Mouse (Mus musculus) CH12.LX (cell line): ENCODE measurements at regions not wholly inside any gene's neighbourhood (a gene's known extent, or its start where the extent isn't known, plus 50 kb on each side); places are given as distances from the start of the nearest gene placed in this dataset.

ENCODE experiments used
- CHD1 ChIP-seq: IDR thresholded peaks from 2 replicates; pipeline ENCODE4 v1.6.1; 2012; ENCODE audit warnings: low read depth, low read length, improper control_type of control experiment, inconsistent platforms
- CTCF ChIP-seq, 2 experiments: IDR thresholded peaks in 1 of 2; conservative IDR thresholded peaks in 1 of 2; 2 replicates each; pipeline ENCODE4 v1.5.1; 2011 to 2012; ENCODE audit warnings: low read depth in 2 of 2, low read length in 2 of 2, improper control_type of control experiment in 1 of 2, inconsistent platforms in 1 of 2, mild to moderate bottlenecking in 1 of 2, moderate library complexity in 1 of 2
- E2F4 ChIP-seq: IDR thresholded peaks from 2 replicates; pipeline ENCODE4 v1.6.1; 2011; ENCODE audit warnings: low read depth, low read length, improper control_type of control experiment; ENCODE audit not compliant: insufficient replicate concordance
- MAFK ChIP-seq: IDR thresholded peaks from 2 replicates; pipeline ENCODE4 v1.6.1; 2011; ENCODE audit warnings: low read length, improper control_type of control experiment; ENCODE audit not compliant: insufficient replicate concordance
- MAX ChIP-seq: IDR thresholded peaks from 2 replicates; pipeline ENCODE4 v1.6.1; 2011; ENCODE audit warnings: low read length, improper control_type of control experiment
- POLR2A ChIP-seq: IDR thresholded peaks from 2 replicates; pipeline ENCODE4 v1.6.1; 2011; ENCODE audit warnings: low read depth, mild to moderate bottlenecking, improper control_type of control experiment, low read length
- RAD21 ChIP-seq: IDR thresholded peaks from 2 replicates; pipeline ENCODE4 v1.6.1; 2011; ENCODE audit warnings: low read depth, mild to moderate bottlenecking, low read length, improper control_type of control experiment, moderate library complexity
- USF2 ChIP-seq: conservative IDR thresholded peaks from 2 replicates; pipeline ENCODE4 v1.6.1; 2011; ENCODE audit warnings: low read depth, low read length, improper control_type of control experiment
- ZC3H11A ChIP-seq: IDR thresholded peaks from 2 replicates; pipeline ENCODE4 v1.6.1; 2012; ENCODE audit warnings: low read depth, mild to moderate bottlenecking, inconsistent platforms, low read length, improper control_type of control experiment
- ZNF384 ChIP-seq: IDR thresholded peaks from 2 replicates; pipeline ENCODE4 v1.6.1; 2012; ENCODE audit warnings: low read depth, low read length, improper control_type of control experiment, inconsistent platforms

DNA sequence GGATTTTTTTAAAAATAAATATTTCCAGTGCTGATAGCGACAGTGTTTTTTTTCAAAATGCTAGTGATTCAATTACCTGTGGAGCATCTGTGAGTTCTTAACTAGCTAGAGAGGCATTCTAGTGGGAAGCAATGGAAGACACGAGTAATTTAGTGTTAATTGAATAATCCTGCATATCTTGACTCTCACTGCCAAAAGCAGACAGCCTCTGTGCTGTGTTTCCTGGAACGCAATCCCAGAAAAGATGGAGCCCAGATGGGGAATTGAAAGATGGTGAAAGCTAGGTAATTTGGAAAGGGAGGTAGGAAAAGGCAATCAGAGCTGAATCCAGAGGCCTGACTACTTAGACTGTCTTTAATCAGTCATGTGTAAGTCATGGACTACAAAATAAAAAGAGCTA is 441.0 kb downstream of the Prss52 start:
- TF ChIP-seq RAD21: no peak
- TF ChIP-seq E2F4: no peak
- no peak for TF ChIP-seq MAFK
- no peak for TF ChIP-seq ZC3H11A
- TF ChIP-seq MAX: no peak
- no peak for TF ChIP-seq CTCF (conservative IDR thresholded peaks at IDR 0.05 in 1 of 2, IDR thresholded peaks at IDR 0.05 in 1 of 2; ENCODE audit: low read depth in 2 of 2, low read length in 2 of 2)
- no peak for TF ChIP-seq POLR2A
- TF ChIP-seq ZNF384: no peak
- TF ChIP-seq USF2: no peak
- TF ChIP-seq CHD1: no peak
